Mouse (Mus musculus): ENCODE measurements around the gene Rapgef2.

GRCm38 (mm10) chr3:79079076-79079475, 207.2 kb downstream of the Rapgef2 start:
- TF ChIP-seq POLR2A (IDR thresholded peaks at IDR 0.05; ENCODE audit: control insufficient read depth, extremely low read depth, insufficient read depth, low read length, poor library complexity) (no peak), CTCF (IDR thresholded peaks at IDR 0.05; ENCODE audit: borderline replicate concordance, control insufficient read depth, extremely low read depth, insufficient read depth, low read length, poor library complexity) (no peak)

All from thymus, adult 2 months (tissue).